Mouse (Mus musculus) neural tube, embryonic 14.5 days (tissue): Measurements from ENCODE around the gene Cptp. TPM values are rescaled to one million over a fixed set of nuclear protein-coding genes. Genes with fewer than 3 reads are reported as not detected.

ENCODE experiments used
- ATAC-seq: fragments of 200-750 bp; cut with Nextera tagmentation; 2 replicates; pipeline ENCODE4 v1.8.0; 2017; ENCODE audit warnings: low read depth, mild to moderate bottlenecking, moderate TSS enrichment, moderate library complexity
- H3K27ac ChIP-seq: fragments of 300-500 bp; sonication (generic); 2 replicates; pipeline ENCODE4 v1.5.1; 2014; ENCODE audit warnings: low read depth, mild to moderate bottlenecking, control low read depth, low read length, moderate library complexity, mixed read lengths
- H3K27me3 ChIP-seq: fragments of 300-500 bp; sonication (generic); 2 replicates; pipeline ENCODE4 v1.6.1; 2014; ENCODE audit warnings: low read length; ENCODE audit not compliant: control insufficient read depth, insufficient read depth
- H3K36me3 ChIP-seq: fragments of 300-500 bp; sonication (generic); 2 replicates; pipeline ENCODE4 v1.6.1; 2014; ENCODE audit warnings: low read length, mixed read lengths; ENCODE audit not compliant: control insufficient read depth, insufficient read depth
- H3K4me1 ChIP-seq: fragments of 300-500 bp; sonication (generic); 2 replicates; pipeline ENCODE4 v1.6.1; 2014; ENCODE audit warnings: low read length; ENCODE audit not compliant: control insufficient read depth, insufficient read depth
- H3K4me2 ChIP-seq: fragments of 300-500 bp; sonication (generic); 2 replicates; pipeline ENCODE4 v1.6.1; 2014; ENCODE audit warnings: mild to moderate bottlenecking, low read depth, low read length, control low read depth
- H3K4me3 ChIP-seq: fragments of 300-500 bp; sonication (generic); 2 replicates; pipeline ENCODE4 v1.5.1; 2014; ENCODE audit warnings: low read depth, low read length, control low read depth, mixed read lengths
- H3K9ac ChIP-seq: fragments of 300-500 bp; sonication (generic); replicated peaks from 2 replicates; pipeline ENCODE4 v1.6.1; 2014; ENCODE audit warnings: low read depth, mild to moderate bottlenecking, control low read depth, low read length, mixed read lengths
- H3K9me3 ChIP-seq: fragments of 300-500 bp; sonication (generic); 2 replicates; pipeline ENCODE4 v1.6.1; 2016; ENCODE audit warnings: low read length; ENCODE audit not compliant: control insufficient read depth
- WGBS: fragments of 180-500 bp; shearing (Covaris S2); extraction: QIAGEN DNeasy Blood & Tissue Kit; methylation state at CpG from one replicate; pipeline ENCODE4 v1.1.7; 2014; 5-methylcytosine and 5-hydroxymethylcytosine counted together
- polyA plus RNA-seq: library from polyadenylated mRNA; unstranded; fragments of >200 nt; fragmentation: Nextera tagmentation; extraction: Ambion mirVana; gene quantifications from 2 replicates; pipeline ENCODE4 v1.2.1, GENCODE M21; 2014

The Cptp gene
- polyA plus RNA-seq, 1 experiment from 2014 or later, result 31.8 TPM

- ATAC-seq, result no peak
- Histone ChIP-seq H3K4me2 (no peak within 1 kb of the TSS), H3K27ac (no peak within 1 kb of the TSS), H3K9ac (no peak within 1 kb of the TSS), H3K4me1 (no peaks in the 10 kb centered on the region), H3K27me3 (no peaks in the 10 kb centered on the region), H3K9me3 (no peaks in the 10 kb centered on the region), H3K4me3 (no peak within 1 kb of the TSS), H3K36me3 (peaks cover 42% of the 10 kb centered on the region)
- 80% methylated on average over 5 of the region's 5 CpGs for WGBS
Measured at GRCm38 (mm10) chr4:155863001-155863400, 6.2 kb downstream of the Cptp start, which contains the start of gene Tas1r3. Tas1r3 (minus strand) TSS chr4:155863362.

- ATAC-seq, result no peak
- 95% methylated on average over 7 of the region's 7 CpGs for WGBS
- no peak overlapping the region for H3K27ac ChIP-seq
- H3K4me3 ChIP-seq, result no peak overlapping the region
- H3K4me2 ChIP-seq, result no peak overlapping the region
- H3K4me1 ChIP-seq, result no peaks in the 10 kb centered on the region
- no peak overlapping the region for H3K9ac ChIP-seq
- H3K36me3 ChIP-seq, result peaks cover 49% of the 10 kb centered on the region
- H3K9me3 ChIP-seq, result no peaks in the 10 kb centered on the region
- no peaks in the 10 kb centered on the region for H3K27me3 ChIP-seq
Measured at GRCm38 (mm10) chr4:155861787-155862186, 7.5 kb downstream of the Cptp start.

GRCm38 (mm10) chr4:155859318-155859717 is 9.9 kb downstream of the Cptp start:
- no peak for ATAC-seq

GRCm38 (mm10) chr4:155856881-155857280 is 12.4 kb downstream of the Cptp start:
- Histone ChIP-seq H3K4me2 (no peak overlapping the region), H3K9ac (no peak overlapping the region), H3K4me3 (no peak overlapping the region), H3K27me3 (no peaks in the 10 kb centered on the region), H3K27ac (no peak overlapping the region), H3K4me1 (no peaks in the 10 kb centered on the region), H3K36me3 (peaks cover 59% of the 10 kb centered on the region), H3K9me3 (no peaks in the 10 kb centered on the region)
- ATAC-seq, result no peak
- 91% methylated on average over 3 of the region's 3 CpGs for whole genome bisulfite sequencing

More at GRCm38 (mm10) chr4:155859318-155859717, 9.9 kb downstream of the Cptp start:
- H3K4me1 ChIP-seq, result no peaks in the 10 kb centered on the region
- H3K36me3 ChIP-seq, result peaks cover 59% of the 10 kb centered on the region
- H3K9ac ChIP-seq, result no peak overlapping the region
- H3K4me2 ChIP-seq, result no peak overlapping the region
- 33% methylated on average over 13 of the region's 13 CpGs for WGBS
- H3K4me3 ChIP-seq, result no peak overlapping the region
- H3K27me3 ChIP-seq, result no peaks in the 10 kb centered on the region
- no peak overlapping the region for H3K27ac ChIP-seq
- no peaks in the 10 kb centered on the region for H3K9me3 ChIP-seq

GRCm38 (mm10) chr4:155856071-155856470 is 13.2 kb downstream of the Cptp start:
- Histone ChIP-seq H3K4me3 (no peak overlapping the region), H3K27me3 (no peaks in the 10 kb centered on the region), H3K4me1 (no peaks in the 10 kb centered on the region), H3K9me3 (no peaks in the 10 kb centered on the region), H3K9ac (no peak overlapping the region), H3K36me3 (peaks cover 54% of the 10 kb centered on the region), H3K4me2 (no peak overlapping the region), H3K27ac (no peak overlapping the region)
- WGBS, result 94% methylated on average over 12 of the region's 12 CpGs
- ATAC-seq, result no peak

- H3K9me3 ChIP-seq, result no peaks in the 10 kb centered on the region
- ATAC-seq, result 0 out of 2 replicates have a peak, but pooled peaks have one; percentile 16
- no peak overlapping the region for H3K4me2 ChIP-seq
- WGBS, result 99% methylated on average over 12 of the region's 12 CpGs
- H3K27ac ChIP-seq, result no peak overlapping the region
- H3K36me3 ChIP-seq, result peaks cover 44% of the 10 kb centered on the region
- H3K9ac ChIP-seq, result no peak overlapping the region
- peaks cover 4% of the 10 kb centered on the region; the same call in 1 of the 2 replicates for H3K4me1 ChIP-seq
- H3K4me3 ChIP-seq, result no peak overlapping the region
- no peaks in the 10 kb centered on the region for H3K27me3 ChIP-seq
Measured at GRCm38 (mm10) chr4:155854991-155855390, 14.2 kb downstream of the Cptp start.

- Histone ChIP-seq H3K4me1 (peaks cover 19% of the 10 kb centered on the region), H3K9ac (no peak overlapping the region), H3K27me3 (no peaks in the 10 kb centered on the region), H3K4me2 (no peak overlapping the region), H3K9me3 (no peaks in the 10 kb centered on the region), H3K27ac (no peak overlapping the region), H3K36me3 (peaks cover 37% of the 10 kb centered on the region), H3K4me3 (no peak overlapping the region)
- ATAC-seq, result no peak
- WGBS, result 93% methylated on average over 9 of the region's 9 CpGs
Measured at GRCm38 (mm10) chr4:155853421-155853820, 15.8 kb downstream of the Cptp start.

- Histone ChIP-seq H3K4me3 (no peak overlapping the region), H3K9ac (no peak overlapping the region), H3K36me3 (peaks cover 24% of the 10 kb centered on the region), H3K4me1 (peaks cover 25% of the 10 kb centered on the region), H3K4me2 (no peak overlapping the region), H3K9me3 (no peaks in the 10 kb centered on the region), H3K27me3 (no peaks in the 10 kb centered on the region), H3K27ac (no peak overlapping the region)
- 80% methylated on average over 2 of the region's 2 CpGs for WGBS
- no peak for ATAC-seq
Measured at GRCm38 (mm10) chr4:155851951-155852411, 17.3 kb downstream of the Cptp start.

GRCm38 (mm10) chr4:155851368-155851767 is 17.9 kb downstream of the Cptp start:
- no peak overlapping the region for H3K9ac ChIP-seq
- H3K4me1 ChIP-seq, result peaks cover 31% of the 10 kb centered on the region
- WGBS, result 91% methylated on average over 3 of the region's 3 CpGs
- no peak overlapping the region for H3K4me2 ChIP-seq
- H3K4me3 ChIP-seq, result no peak overlapping the region
- no peaks in the 10 kb centered on the region for H3K27me3 ChIP-seq
- H3K9me3 ChIP-seq, result no peaks in the 10 kb centered on the region
- no peak for ATAC-seq
- H3K36me3 ChIP-seq, result peaks cover 19% of the 10 kb centered on the region
- H3K27ac ChIP-seq, result no peak overlapping the region
